16 mouse cellular contexts compared by ENCODE assay signal in the genomic region with DNA sequence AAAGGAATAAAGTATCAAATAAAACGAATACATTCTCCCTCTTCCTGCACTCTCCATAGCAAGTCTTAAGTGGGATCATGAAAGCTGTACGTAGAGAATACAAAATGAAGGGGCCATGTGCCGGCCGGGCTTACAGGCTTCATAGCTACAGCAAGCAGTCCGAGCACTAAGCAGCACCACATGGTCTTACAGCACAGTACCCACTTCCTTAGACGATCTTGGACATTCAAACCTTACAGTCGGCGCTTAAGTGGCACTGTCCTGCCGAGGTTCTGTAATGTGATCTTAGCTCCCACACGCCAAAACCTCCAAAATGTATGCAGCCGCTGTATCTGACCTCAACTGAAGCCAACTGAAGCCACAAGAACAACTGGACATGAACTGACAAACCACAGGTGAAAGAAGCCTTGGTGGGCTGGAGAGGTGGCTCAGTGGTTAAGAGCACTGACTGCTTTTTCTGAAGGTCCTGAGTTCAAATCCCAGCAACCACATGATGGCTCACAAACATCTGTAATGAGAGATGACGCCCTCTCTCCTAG. TPM values are rescaled to one million over a fixed set of nuclear protein-coding genes. Genes with fewer than 3 reads are reported as not detected.
DNase-seq lines count a peak whose midpoint lies in the region; ATAC-seq and TF ChIP-seq lines count a peak whose summit lies in the region.
"Had no signal": no experiment of that assay in that cellular context is flagged by ENCODE, and none has a peak within 500 bp of the region (broad histone marks: within the 10 kb centered on the region; RNA-seq: fewer than 3 reads in every experiment).

No protein-coding gene starts in this region.

- H3K27me3 ChIP-seq in kidney, postnatal 0 days (ENCODE audit: insufficient read depth, low read length) = no peaks in the 10 kb centered on the region
- no peaks in the 10 kb centered on the region for H3K27me3 ChIP-seq in C2C12 (ENCODE audit: control insufficient read depth, insufficient read depth, insufficient read length)

- H3K9me3 ChIP-seq in kidney, postnatal 0 days (replicated peaks; ENCODE audit: low read length) = no peaks in the 10 kb centered on the region
- H3K9me3 ChIP-seq: forebrain, embryonic 13.5 days; hindbrain, embryonic 10.5 days had no signal

- intact Hi-C loops in left cerebral cortex, postnatal 14 days (cut with DNase I) = no loop called here

- no peak overlapping the region for H3ac ChIP-seq in C2C12 (ENCODE audit: control insufficient read depth, insufficient read length, low read depth)

- H3K79me2 ChIP-seq in C2C12 (ENCODE audit: control insufficient read depth, insufficient read depth) (peaks cover 48% of the 10 kb centered on the region), macrophage (ENCODE audit: inconsistent target) (peaks cover 78% of the 10 kb centered on the region)

- no peak for TF ChIP-seq CTCF in kidney, postnatal 0 days (IDR thresholded peaks at IDR 0.05; ENCODE audit: low read depth)
- TF ChIP-seq CTCF in C2C12 (IDR thresholded peaks at IDR 0.05; ENCODE audit: control insufficient read depth, insufficient read depth, insufficient read length) = no peak

- ATAC-seq in kidney, postnatal 0 days (replicated peaks; ENCODE audit: low FRiP score, low read depth) = no peak
- ATAC-seq: forebrain, embryonic 13.5 days; inflammation-experienced regulatory T-cells, adult 6 months had no signal

- no peaks in the 10 kb centered on the region for H3K36me3 ChIP-seq in kidney, postnatal 0 days (ENCODE audit: insufficient read depth, low read length)
- H3K36me3 ChIP-seq in C2C12 (ENCODE audit: control insufficient read depth, insufficient read depth) (no peaks in the 10 kb centered on the region), macrophage (ENCODE audit: inconsistent target) (no peaks in the 10 kb centered on the region)

- no peak for DNase-seq in kidney, postnatal 0 days (ENCODE audit: low spot score)
- no peak for DNase-seq in kidney, adult 8-10 months
- DNase-seq in 3T3-L1 (ENCODE audit: low read depth, low spot score) = peak; percentile 46
- no peak for DNase-seq in ovary, postnatal 36 days (ENCODE audit: low spot score)
- no peak for DNase-seq in left cerebral cortex, postnatal 14 days (ENCODE audit: low spot score in 2 of 2)
- DNase-seq: cerebellum, adult 8-10 months; gastrocnemius, postnatal 36 days; thymus, postnatal 36 days had no signal

- 53% methylated on average over 12 of the region's 12 CpGs for WGBS in kidney, postnatal 0 days
- 13% methylated on average over 12 of the region's 12 CpGs for WGBS in macrophage (ENCODE audit: missing documents)

- no peaks in the 10 kb centered on the region; the same call in 1 of the 2 replicates for H3K4me1 ChIP-seq in kidney, postnatal 0 days (replicated peaks; ENCODE audit: insufficient read depth, low read length)

- H3K27ac ChIP-seq in kidney, postnatal 0 days = 0 out of 2 replicates have a peak overlapping the region, but pooled peaks have one; percentile 1
- H3K27ac ChIP-seq in macrophage = peak overlapping the region; percentile 88
- H3K27ac ChIP-seq: forebrain, embryonic 13.5 days; hindbrain, embryonic 10.5 days; liver, embryonic 14.5 days had no signal

- no peak overlapping the region for H3K9ac ChIP-seq in kidney, postnatal 0 days (ENCODE audit: low read depth, low read length)
- H3K9ac ChIP-seq: forebrain, embryonic 13.5 days had no signal

- no peak overlapping the region for H3K4me3 ChIP-seq in kidney, postnatal 0 days (replicated peaks; ENCODE audit: low read depth, low read length)
- H3K4me3 ChIP-seq in C2C12 (ENCODE audit: insufficient read depth, poor library complexity, severe bottlenecking) (no peak overlapping the region), macrophage (ENCODE audit: inconsistent target) (no peak overlapping the region)
- H3K4me3 ChIP-seq: forebrain, embryonic 13.5 days; hindbrain, embryonic 10.5 days had no signal

- H3K4me2 ChIP-seq in kidney, postnatal 0 days (ENCODE audit: low read length) = no peak overlapping the region
- H3K4me2 ChIP-seq: forebrain, embryonic 13.5 days had no signal

- peaks cover 13% of the 10 kb centered on the region for H3K79me3 ChIP-seq in C2C12 (ENCODE audit: low read depth)

TF ChIP-seq in C2C12, 6 proteins besides CTCF, POLR2A, EP300 and RAD21:
- TF ChIP-seq MYOG (IDR thresholded peaks at IDR 0.05; ENCODE audit: control insufficient read depth, extremely low read depth, insufficient read length) (no peak), MYOD1 (IDR thresholded peaks at IDR 0.05; ENCODE audit: control insufficient read depth, insufficient read length, low read depth) (peak; percentile 79)

RNA-seq across cellular contexts. Expression of gene Arhgap19, which starts 5.0 kb away (rescaled TPM):
- 9.1 and 9.5 TPM in 2 replicates for polyA plus RNA-seq in kidney, postnatal 0 days (2015; fragmentation: Nextera tagmentation; extraction: Ambion mirVana)
- polyA plus RNA-seq in C2C12 (2012; fragmentation: generic; extraction: Trizol) = 8.9 TPM
- 100 to 1,000 TPM in 17 of 26 experiments, 10 to 100 TPM in 8, 1 to 10 TPM in 1; 7.7 to 676 (median 183) TPM for total RNA-seq in macrophage (2018; cell fraction: chromatin; rRNA removed)
- 100 to 1,000 TPM in 12 of 26 experiments, 10 to 100 TPM in 14; 20.1 to 192 (median 78.1) TPM for total RNA-seq in macrophage (2018; cell fraction: cytosol; rRNA removed)
- total RNA-seq in macrophage (2018; cell fraction: nucleus; rRNA removed) = 100 to 1,000 TPM in 19 of 26 experiments, 10 to 100 TPM in 7; 28.2 to 692 (median 204) TPM
- polyA plus RNA-seq in macrophage (2018) = 95.1 to 159 TPM (median 112 TPM) in 3 replicates
- total RNA-seq in left cerebral cortex, postnatal 14 days (2021) = 1 to 10 TPM; 3.0 TPM

RNA-seq across cellular contexts. Expression of gene Frat1, which starts 32.9 kb away (rescaled TPM):
- 11.1 and 11.4 TPM in 2 replicates for polyA plus RNA-seq in kidney, postnatal 0 days (2015; fragmentation: Nextera tagmentation; extraction: Ambion mirVana)
- 0.06 TPM for polyA plus RNA-seq in C2C12 (2012; fragmentation: generic; extraction: Trizol)
- 1 to 10 TPM in 5 of 26 experiments, under 1 TPM in 9, not detected in 12; 0.31 to 6.3 (median 0.81) TPM for total RNA-seq in macrophage (2018; cell fraction: chromatin; rRNA removed)
- 1 to 10 TPM in 12 of 26 experiments, under 1 TPM in 14; 0.10 to 5.8 (median 0.95) TPM for total RNA-seq in macrophage (2018; cell fraction: cytosol; rRNA removed)
- 1 to 10 TPM in 7 of 26 experiments, under 1 TPM in 12, not detected in 7; 0.28 to 7.8 (median 0.94) TPM for total RNA-seq in macrophage (2018; cell fraction: nucleus; rRNA removed)
- polyA plus RNA-seq in macrophage (2018) = 0.36 to 3.2 TPM (median 1.3 TPM) in 3 replicates
- total RNA-seq in left cerebral cortex, postnatal 14 days (2021) = 10 to 100 TPM; 11.2 to 14.7 TPM

RNA-seq across cellular contexts. Expression of gene Frat2, which starts 51.1 kb away (rescaled TPM):
- 5.8 and 7.2 TPM in 2 replicates for polyA plus RNA-seq in kidney, postnatal 0 days (2015; fragmentation: Nextera tagmentation; extraction: Ambion mirVana)
- polyA plus RNA-seq in C2C12 (2012; fragmentation: generic; extraction: Trizol) (0.60 TPM), macrophage (2018) (0.41 to 4.5 TPM (median 3.0 TPM) in 3 replicates)
- 1 to 10 TPM in 8 of 26 experiments, under 1 TPM in 7, not detected in 11; 0.36 to 6.6 (median 1.0) TPM for total RNA-seq in macrophage (2018; cell fraction: chromatin; rRNA removed)
- 1 to 10 TPM in 13 of 26 experiments, under 1 TPM in 13; 0.03 to 6.3 (median 1.1) TPM for total RNA-seq in macrophage (2018; cell fraction: cytosol; rRNA removed)
- total RNA-seq in macrophage (2018; cell fraction: nucleus; rRNA removed) = 1 to 10 TPM in 13 of 26 experiments, under 1 TPM in 6, not detected in 7; 0.25 to 4.3 (median 1.3) TPM
- 10 to 100 TPM; 10.5 to 10.6 TPM for total RNA-seq in left cerebral cortex, postnatal 14 days (2021)

RNA-seq across cellular contexts. Expression of gene Slit1, which starts 53.4 kb away (rescaled TPM):
- polyA plus RNA-seq in kidney, postnatal 0 days (2015; fragmentation: Nextera tagmentation; extraction: Ambion mirVana) = 3.2 and 3.4 TPM in 2 replicates
- polyA plus RNA-seq in C2C12 (2012; fragmentation: generic; extraction: Trizol) = not detected
- total RNA-seq in macrophage (2018; cell fraction: chromatin; rRNA removed) = 100 to 1,000 TPM in 17 of 26 experiments, 10 to 100 TPM in 9; 28.1 to 163 (median 110) TPM
- total RNA-seq in macrophage (2018; cell fraction: cytosol; rRNA removed) = 1 to 10 TPM; 1.9 to 8.5 (median 4.2) TPM
- 10 to 100 TPM; 13.7 to 76.8 (median 31.9) TPM for total RNA-seq in macrophage (2018; cell fraction: nucleus; rRNA removed)
- 1.2 to 6.7 TPM (median 3.4 TPM) in 3 replicates for polyA plus RNA-seq in macrophage (2018)
- total RNA-seq in left cerebral cortex, postnatal 14 days (2021) = 10 to 100 TPM; 40.9 to 55.5 TPM
- total RNA-seq: neutrophil, adult 5-6 weeks had no signal
- polyA plus RNA-seq: heart, embryonic 14.5 days; inflammation-experienced regulatory T-cells, adult 6 months had no signal
